Mouse (Mus musculus) midbrain, embryonic 11.5 days (tissue): ENCODE measurements around the gene Thg1l. TPM values are rescaled to one million over a fixed set of nuclear protein-coding genes. Genes with fewer than 3 reads are reported as not detected.
A peak's percentile ranks its signal among the peaks of the same experiment; 100 is the strongest.

Source experiments
- ATAC-seq: fragments of 200-750 bp; cut with Nextera tagmentation; 2 replicates; pipeline ENCODE4 v1.8.0; 2017; ENCODE audit warnings: moderate TSS enrichment, moderate library complexity; ENCODE audit not compliant: low FRiP score
- DNase-seq: peaks from one replicate; pipeline ENCODE4 v3.0.0; 2015; ENCODE audit warnings: low spot score; ENCODE audit errors: missing footprints
- H3K27ac ChIP-seq: fragments of 300-500 bp; sonication (generic); 2 replicates; pipeline ENCODE4 v1.5.1; 2014; ENCODE audit warnings: low read depth, low read length
- H3K27me3 ChIP-seq: fragments of 300-500 bp; sonication (generic); 2 replicates; pipeline ENCODE4 v1.6.1; 2014; ENCODE audit warnings: mild to moderate bottlenecking, low read length, moderate library complexity, mixed read lengths; ENCODE audit not compliant: control insufficient read depth, insufficient read depth
- H3K36me3 ChIP-seq: fragments of 300-500 bp; sonication (generic); 2 replicates; pipeline ENCODE4 v1.6.1; 2014; ENCODE audit warnings: mild to moderate bottlenecking, low read length, moderate library complexity, mixed read lengths; ENCODE audit not compliant: control insufficient read depth, insufficient read depth
- H3K4me1 ChIP-seq: fragments of 300-500 bp; sonication (generic); 2 replicates; pipeline ENCODE4 v1.6.1; 2014; ENCODE audit warnings: low read length; ENCODE audit not compliant: control insufficient read depth, insufficient read depth
- H3K4me2 ChIP-seq: fragments of 300-500 bp; sonication (generic); 2 replicates; pipeline ENCODE4 v1.6.1; 2014; ENCODE audit warnings: mild to moderate bottlenecking, moderate library complexity
- H3K4me3 ChIP-seq: fragments of 300-500 bp; sonication (generic); 2 replicates; pipeline ENCODE4 v1.5.1; 2014; ENCODE audit warnings: low read depth, low read length
- H3K9ac ChIP-seq: fragments of 300-500 bp; sonication (generic); 2 replicates; pipeline ENCODE4 v1.6.1; 2014; ENCODE audit warnings: low read length
- H3K9me3 ChIP-seq: fragments of 300-500 bp; sonication (generic); 2 replicates; pipeline ENCODE4 v1.6.1; 2016; ENCODE audit warnings: low read length; ENCODE audit not compliant: control insufficient read depth
- WGBS: fragments of 180-500 bp; shearing (Covaris S2); extraction: QIAGEN DNeasy Blood & Tissue Kit; methylation state at CpG from one replicate; pipeline ENCODE4 v1.1.7; 2014; 5-methylcytosine and 5-hydroxymethylcytosine counted together
- polyA plus RNA-seq: library from polyadenylated mRNA; unstranded; fragments of >200 nt; fragmentation: Nextera tagmentation; extraction: Ambion mirVana; gene quantifications from 2 replicates; pipeline ENCODE4 v1.2.1, GENCODE M21; 2014

The Thg1l gene
- 14.6 and 14.7 TPM in 2 replicates for polyA plus RNA-seq

- WGBS, result under 1% methylated on average over 32 of the region's 32 CpGs
- Histone ChIP-seq H3K36me3 (no peaks in the 10 kb centered on the region), H3K9ac (peak within 1 kb of the TSS; percentile 66), H3K27ac (no peak within 1 kb of the TSS), H3K4me1 (no peaks in the 10 kb centered on the region), H3K4me2 (peak within 1 kb of the TSS; percentile 48), H3K27me3 (no peaks in the 10 kb centered on the region), H3K4me3 (peak within 1 kb of the TSS; percentile 63), H3K9me3 (no peaks in the 10 kb centered on the region)
- ATAC-seq (peak; percentile 99), DNase-seq (peak; percentile 100)
Observed at GRCm38 (mm10) chr11:45955127-45955627, at the start of gene Thg1l. Thg1l (minus strand) TSS chr11:45955494.

- H3K36me3 ChIP-seq, result no peaks in the 10 kb centered on the region
- H3K4me2 ChIP-seq, result peak overlapping the region; percentile 41
- H3K27me3 ChIP-seq, result no peaks in the 10 kb centered on the region; the same call in 1 of the 2 replicates
- ATAC-seq (no peak), DNase-seq (no peak)
- peak overlapping the region; percentile 7; the same call in 1 of the 2 replicates for H3K9ac ChIP-seq
- H3K4me3 ChIP-seq, result no peak overlapping the region
- H3K27ac ChIP-seq, result no peak overlapping the region
- peaks cover 2% of the 10 kb centered on the region; the same call in 1 of the 2 replicates for H3K4me1 ChIP-seq
- 56% methylated on average over 13 of the region's 13 CpGs for WGBS
- no peaks in the 10 kb centered on the region for H3K9me3 ChIP-seq
Observed at GRCm38 (mm10) chr11:45992087-45992486, 36.8 kb upstream of the Thg1l start.

- ATAC-seq, result peak; percentile 69
- H3K4me3 ChIP-seq, result peak overlapping the region; percentile 9; the same call in 1 of the 2 replicates
- 11% methylated on average over 16 of the region's 16 CpGs for WGBS
Observed at GRCm38 (mm10) chr11:45991604-45992003, 36.3 kb upstream of the Thg1l start.

GRCm38 (mm10) chr11:45980893-45981253, 25.6 kb upstream of the Thg1l start:
- Histone ChIP-seq H3K9ac (peak overlapping the region; percentile 64), H3K27me3 (peaks cover 3% of the 10 kb centered on the region; the same call in 1 of the 2 replicates), H3K27ac (peak overlapping the region; percentile 17; the same call in 1 of the 2 replicates), H3K4me3 (peak overlapping the region; percentile 49), H3K36me3 (no peaks in the 10 kb centered on the region), H3K9me3 (no peaks in the 10 kb centered on the region), H3K4me1 (no peaks in the 10 kb centered on the region), H3K4me2 (peak overlapping the region; percentile 46)
- ATAC-seq, result peak; percentile 54
- WGBS, result 50% methylated on average over 19 of the region's 19 CpGs
- peak; percentile 93 for DNase-seq

More at GRCm38 (mm10) chr11:45991604-45992003, 36.3 kb upstream of the Thg1l start:
- no peaks in the 10 kb centered on the region; the same call in 1 of the 2 replicates for H3K27me3 ChIP-seq
- peak; percentile 86 for DNase-seq
- peaks cover 2% of the 10 kb centered on the region; the same call in 1 of the 2 replicates for H3K4me1 ChIP-seq
- peak overlapping the region; percentile 41 for H3K4me2 ChIP-seq
- H3K9me3 ChIP-seq, result no peaks in the 10 kb centered on the region
- H3K9ac ChIP-seq, result peak overlapping the region; percentile 7; the same call in 1 of the 2 replicates
- H3K27ac ChIP-seq, result no peak overlapping the region
- H3K36me3 ChIP-seq, result no peaks in the 10 kb centered on the region

- Histone ChIP-seq H3K4me1 (no peaks in the 10 kb centered on the region), H3K27me3 (peaks cover 3% of the 10 kb centered on the region; the same call in 1 of the 2 replicates), H3K9ac (peak within 1 kb of the TSS; percentile 64), H3K9me3 (no peaks in the 10 kb centered on the region), H3K4me3 (peak within 1 kb of the TSS; percentile 49), H3K4me2 (peak within 1 kb of the TSS; percentile 46), H3K27ac (peak within 1 kb of the TSS; percentile 17), H3K36me3 (no peaks in the 10 kb centered on the region)
- ATAC-seq (peak; percentile 96), DNase-seq (peak; percentile 96)
- WGBS, result 12% methylated on average over 71 of the region's 115 CpGs
Observed at GRCm38 (mm10) chr11:45979946-45980892, 24.9 kb upstream of the Thg1l start, which contains the start of gene Sox30. Sox30 (plus strand) TSS chr11:45980310.

GRCm38 (mm10) chr11:45976061-45976460, 20.8 kb upstream of the Thg1l start:
- WGBS, result 78% methylated on average over 3 of the region's 3 CpGs
- ATAC-seq, result no peak
- peaks cover 3% of the 10 kb centered on the region for H3K27me3 ChIP-seq

GRCm38 (mm10) chr11:45974466-45974865, 19.2 kb upstream of the Thg1l start:
- Histone ChIP-seq H3K4me2 (no peak overlapping the region), H3K9ac (no peak overlapping the region), H3K9me3 (no peaks in the 10 kb centered on the region), H3K36me3 (no peaks in the 10 kb centered on the region), H3K27ac (no peak overlapping the region), H3K4me3 (no peak overlapping the region), H3K27me3 (peaks cover 3% of the 10 kb centered on the region), H3K4me1 (no peaks in the 10 kb centered on the region)
- ATAC-seq, result no peak
- WGBS, result 86% methylated on average over 8 of the region's 8 CpGs
- no peak for DNase-seq

More at GRCm38 (mm10) chr11:45976061-45976460, 20.8 kb upstream of the Thg1l start:
- Histone ChIP-seq H3K9me3 (no peaks in the 10 kb centered on the region), H3K9ac (no peak overlapping the region), H3K36me3 (no peaks in the 10 kb centered on the region), H3K4me3 (no peak overlapping the region), H3K4me2 (no peak overlapping the region), H3K4me1 (no peaks in the 10 kb centered on the region), H3K27ac (no peak overlapping the region)
- DNase-seq, result no peak

GRCm38 (mm10) chr11:45973635-45974034, 18.3 kb upstream of the Thg1l start:
- no peaks in the 10 kb centered on the region for H3K4me1 ChIP-seq
- no peaks in the 10 kb centered on the region for H3K36me3 ChIP-seq
- 91% methylated on average over 5 of the region's 5 CpGs for whole genome bisulfite sequencing
- no peaks in the 10 kb centered on the region for H3K9me3 ChIP-seq
- no peak for ATAC-seq
- H3K9ac ChIP-seq, result no peak overlapping the region
- no peak overlapping the region for H3K4me2 ChIP-seq
- no peak overlapping the region for H3K4me3 ChIP-seq
- no peak overlapping the region for H3K27ac ChIP-seq
- no peaks in the 10 kb centered on the region; the same call in 1 of the 2 replicates for H3K27me3 ChIP-seq
- no peak for DNase-seq
